10 mouse cellular contexts compared by ENCODE assay signal in genomic region chr15:99096061-99096793, GRCm38 (mm10). TPM values are rescaled to one million over a fixed set of nuclear protein-coding genes. Genes with fewer than 3 reads are reported as not detected.
DNase-seq lines count a peak whose midpoint lies in the region; ATAC-seq and TF ChIP-seq lines count a peak whose summit lies in the region.
"Had no signal": no experiment of that assay in that cellular context is flagged by ENCODE, and none has a peak within 500 bp of the region (broad histone marks: within the 10 kb centered on the region; RNA-seq: fewer than 3 reads in every experiment).

No protein-coding gene starts in this region.

- intact Hi-C loops in left cerebral cortex, adult 2 months (cut with DNase I), result loop anchor here (5.0 kb wide), 1 partner anchor 44 kb away; no protein-coding TSS in a partner anchor

- H3K9me3 ChIP-seq in heart, embryonic 14.5 days (ENCODE audit: control insufficient read depth, low read length), result no peaks in the 10 kb centered on the region
- H3K9me3 ChIP-seq in embryonic facial prominence, embryonic 10.5 days, result no peaks in the 10 kb centered on the region
- no peaks in the 10 kb centered on the region for H3K9me3 ChIP-seq in hindbrain, embryonic 15.5 days
- H3K9me3 ChIP-seq in liver, postnatal 0 days (ENCODE audit: low read length), result no peaks in the 10 kb centered on the region

- peaks cover 13 to 37% of the 10 kb centered on the region in 2 experiments for H3K4me1 ChIP-seq in heart, embryonic 14.5 days (ENCODE audit: control insufficient read depth in 2 of 2, insufficient read depth in 2 of 2, low read length in 2 of 2)
- H3K4me1 ChIP-seq in embryonic facial prominence, embryonic 10.5 days, result peaks cover 70% of the 10 kb centered on the region
- H3K4me1 ChIP-seq in hindbrain, embryonic 15.5 days (replicated peaks), result peaks cover 54% of the 10 kb centered on the region
- H3K4me1 ChIP-seq in liver, postnatal 0 days (ENCODE audit: insufficient read depth), result peaks cover 28% of the 10 kb centered on the region

- peak overlapping the region; percentile 55; the same call in 1 of the 2 replicates for H3K9ac ChIP-seq in heart, embryonic 14.5 days (ENCODE audit: low read length)
- peak overlapping the region; percentile 25; the same call in 1 of the 2 replicates for H3K9ac ChIP-seq in hindbrain, embryonic 15.5 days
- H3K9ac ChIP-seq in liver, postnatal 0 days (replicated peaks), result no peak overlapping the region; the same call in 1 of the 2 replicates

- no peak for TF ChIP-seq EP300 in liver, postnatal 0 days (IDR thresholded peaks at IDR 0.05; ENCODE audit: low read depth)

- no peaks in the 10 kb centered on the region for H3K36me3 ChIP-seq in heart, embryonic 14.5 days (ENCODE audit: control insufficient read depth, insufficient read depth, low read length)
- no peaks in the 10 kb centered on the region for H3K36me3 ChIP-seq in embryonic facial prominence, embryonic 10.5 days (replicated peaks)
- H3K36me3 ChIP-seq in hindbrain, embryonic 15.5 days, result no peaks in the 10 kb centered on the region
- no peaks in the 10 kb centered on the region for H3K36me3 ChIP-seq in liver, postnatal 0 days (replicated peaks; ENCODE audit: insufficient read depth, low read length)

- no peak for DNase-seq in heart, adult 18-20 months
- no peak for DNase-seq in embryonic facial prominence, embryonic 10.5 days (ENCODE audit: low spot score)
- DNase-seq in liver, postnatal 0 days, result no peak
- no peak for DNase-seq in left cerebral cortex, adult 2 months (ENCODE audit: extremely low spot score in 1 of 2, low spot score in 2 of 2)
- no peak for DNase-seq in thymus, postnatal 4 days
- no peak for DNase-seq in cerebellum, adult 9-11 months
- DNase-seq: lung, postnatal 36 days had no signal

- TF ChIP-seq CTCF in liver, postnatal 0 days (IDR thresholded peaks at IDR 0.05; ENCODE audit: low read depth), result no peak
- TF ChIP-seq CTCF in left cerebral cortex, adult 2 months (IDR thresholded peaks at IDR 0.05), result no peak

- no peak for ATAC-seq in heart, embryonic 14.5 days (ENCODE audit: insufficient number of reproducible peaks, insufficient read depth, low FRiP score, low read depth)
- ATAC-seq in hindbrain, embryonic 15.5 days (ENCODE audit: low FRiP score, low read depth), result no peak
- no peak for ATAC-seq in liver, postnatal 0 days

- WGBS in heart, embryonic 14.5 days, result 6% methylated on average over 24 of the region's 24 CpGs
- WGBS in embryonic facial prominence, embryonic 10.5 days, result 1% methylated on average over 24 of the region's 24 CpGs
- WGBS in hindbrain, embryonic 15.5 days, result 6% methylated on average over 24 of the region's 24 CpGs
- WGBS in liver, postnatal 0 days (ENCODE audit: insufficient replicate concordance), result 8% methylated on average over 24 of the region's 24 CpGs

- peak overlapping the region; percentile 33 to 46 for H3K4me3 ChIP-seq in heart, embryonic 14.5 days (ENCODE audit: control insufficient read depth in 1 of 2, insufficient read depth in 1 of 2, low read depth in 1 of 2, low read length in 2 of 2)
- H3K4me3 ChIP-seq in embryonic facial prominence, embryonic 10.5 days, result peak overlapping the region; percentile 57
- peak overlapping the region; percentile 38 for H3K4me3 ChIP-seq in hindbrain, embryonic 15.5 days
- peak overlapping the region; percentile 49 for H3K4me3 ChIP-seq in liver, postnatal 0 days (ENCODE audit: low read depth, low read length)
- H3K4me3 ChIP-seq in left cerebral cortex, adult 2 months, result no peak overlapping the region; the same call in 1 of the 2 replicates

- H3K4me2 ChIP-seq in heart, embryonic 14.5 days (ENCODE audit: low read length), result peak overlapping the region; percentile 82
- peak overlapping the region; percentile 76 for H3K4me2 ChIP-seq in hindbrain, embryonic 15.5 days
- peak overlapping the region; percentile 72 for H3K4me2 ChIP-seq in liver, postnatal 0 days (ENCODE audit: low read depth, low read length)

- H3K27me3 ChIP-seq in heart, embryonic 14.5 days (ENCODE audit: control insufficient read depth, insufficient read depth, low read length), result peaks cover 75% of the 10 kb centered on the region
- H3K27me3 ChIP-seq in embryonic facial prominence, embryonic 10.5 days (replicated peaks; ENCODE audit: low read depth, poor library complexity, severe bottlenecking), result peaks cover 98% of the 10 kb centered on the region
- peaks cover 54% of the 10 kb centered on the region for H3K27me3 ChIP-seq in hindbrain, embryonic 15.5 days
- peaks cover 82% of the 10 kb centered on the region for H3K27me3 ChIP-seq in liver, postnatal 0 days (ENCODE audit: insufficient read depth, low read length)

- H3K27ac ChIP-seq in heart, embryonic 14.5 days (replicated peaks in 1 of 2; ENCODE audit: control insufficient read depth in 1 of 2, insufficient read depth in 1 of 2, low read depth in 2 of 2, low read length in 2 of 2), result no peak overlapping the region
- peak overlapping the region; percentile 63 for H3K27ac ChIP-seq in embryonic facial prominence, embryonic 10.5 days (replicated peaks)
- H3K27ac ChIP-seq in hindbrain, embryonic 15.5 days (replicated peaks), result no peak overlapping the region
- H3K27ac ChIP-seq in liver, postnatal 0 days (ENCODE audit: low read depth), result no peak overlapping the region
- H3K27ac ChIP-seq in left cerebral cortex, adult 2 months, result no peak overlapping the region

RNA-seq across cellular contexts. Expression of gene Dnajc22, which starts 3.3 kb away (rescaled TPM):
- 0.93 and 1.3 TPM in 2 replicates for polyA plus RNA-seq in heart, embryonic 14.5 days (2014; fragmentation: Nextera tagmentation; extraction: Ambion mirVana)
- 1 to 10 TPM in 1 of 2 experiments, under 1 TPM in 1; 0.37 to 1.2 TPM for total RNA-seq in heart, adult 18-20 months (2021)
- polyA plus RNA-seq in embryonic facial prominence, embryonic 10.5 days (2016; fragmentation: Nextera tagmentation; extraction: Ambion mirVana), result 1.1 and 1.6 TPM in 2 replicates
- 1.1 and 1.3 TPM in 2 replicates for polyA plus RNA-seq in hindbrain, embryonic 15.5 days (2015; fragmentation: Nextera tagmentation; extraction: Ambion mirVana)
- polyA plus RNA-seq in liver, postnatal 0 days (2015; fragmentation: Nextera tagmentation; extraction: Ambion mirVana), result 28.2 and 29.6 TPM in 2 replicates
- total RNA-seq in left cerebral cortex, adult 2 months (2021), result under 1 TPM in 1 of 2 experiments, not detected in 1; 0.21 TPM

RNA-seq across cellular contexts. Expression of gene C1ql4, which starts 8.6 kb away (rescaled TPM):
- polyA plus RNA-seq in heart, embryonic 14.5 days (2014; fragmentation: Nextera tagmentation; extraction: Ambion mirVana), result 0.27 and 0.41 TPM in 2 replicates
- not detected for total RNA-seq in heart, adult 18-20 months (2021)
- 0.36 and 0.52 TPM in 2 replicates for polyA plus RNA-seq in embryonic facial prominence, embryonic 10.5 days (2016; fragmentation: Nextera tagmentation; extraction: Ambion mirVana)
- polyA plus RNA-seq in hindbrain, embryonic 15.5 days (2015; fragmentation: Nextera tagmentation; extraction: Ambion mirVana), result 6.4 and 7.8 TPM in 2 replicates
- 0.12 TPM in 1 of 2 replicates, not detected in the other for polyA plus RNA-seq in liver, postnatal 0 days (2015; fragmentation: Nextera tagmentation; extraction: Ambion mirVana)
- total RNA-seq in left cerebral cortex, adult 2 months (2021), result not detected
- polyA plus RNA-seq: spleen, adult 2 months had no signal

RNA-seq across cellular contexts. Expression of gene Troap, which starts 21.9 kb away (rescaled TPM):
- 14.8 and 16.5 TPM in 2 replicates for polyA plus RNA-seq in heart, embryonic 14.5 days (2014; fragmentation: Nextera tagmentation; extraction: Ambion mirVana)
- total RNA-seq in heart, adult 18-20 months (2021), result under 1 TPM in 1 of 2 experiments, not detected in 1; 0.28 TPM
- 49.8 and 53.1 TPM in 2 replicates for polyA plus RNA-seq in embryonic facial prominence, embryonic 10.5 days (2016; fragmentation: Nextera tagmentation; extraction: Ambion mirVana)
- 8.5 and 10.1 TPM in 2 replicates for polyA plus RNA-seq in hindbrain, embryonic 15.5 days (2015; fragmentation: Nextera tagmentation; extraction: Ambion mirVana)
- 5.6 and 6.7 TPM in 2 replicates for polyA plus RNA-seq in liver, postnatal 0 days (2015; fragmentation: Nextera tagmentation; extraction: Ambion mirVana)
- under 1 TPM in 1 of 2 experiments, not detected in 1; 0.72 TPM for total RNA-seq in left cerebral cortex, adult 2 months (2021)

RNA-seq across cellular contexts. Expression of gene Spats2, which starts 29.5 kb away (rescaled TPM):
- polyA plus RNA-seq in heart, embryonic 14.5 days (2014; fragmentation: Nextera tagmentation; extraction: Ambion mirVana), result 34.8 and 35.9 TPM in 2 replicates
- 1 to 10 TPM; 7.1 to 7.7 TPM for total RNA-seq in heart, adult 18-20 months (2021)
- 60.1 and 62.1 TPM in 2 replicates for polyA plus RNA-seq in embryonic facial prominence, embryonic 10.5 days (2016; fragmentation: Nextera tagmentation; extraction: Ambion mirVana)
- polyA plus RNA-seq in hindbrain, embryonic 15.5 days (2015; fragmentation: Nextera tagmentation; extraction: Ambion mirVana), result 32.3 and 34.9 TPM in 2 replicates
- polyA plus RNA-seq in liver, postnatal 0 days (2015; fragmentation: Nextera tagmentation; extraction: Ambion mirVana), result 4.0 and 4.7 TPM in 2 replicates
- 10 to 100 TPM; 34.8 to 35.6 TPM for total RNA-seq in left cerebral cortex, adult 2 months (2021)

RNA-seq across cellular contexts. Expression of gene Prph, which starts 41.3 kb away (rescaled TPM):
- polyA plus RNA-seq in heart, embryonic 14.5 days (2014; fragmentation: Nextera tagmentation; extraction: Ambion mirVana), result 0.36 and 3.2 TPM in 2 replicates
- under 1 TPM in 1 of 2 experiments, not detected in 1; 0.15 TPM for total RNA-seq in heart, adult 18-20 months (2021)
- 3.7 and 6.3 TPM in 2 replicates for polyA plus RNA-seq in embryonic facial prominence, embryonic 10.5 days (2016; fragmentation: Nextera tagmentation; extraction: Ambion mirVana)
- 57.5 and 89.3 TPM in 2 replicates for polyA plus RNA-seq in hindbrain, embryonic 15.5 days (2015; fragmentation: Nextera tagmentation; extraction: Ambion mirVana)
- polyA plus RNA-seq in liver, postnatal 0 days (2015; fragmentation: Nextera tagmentation; extraction: Ambion mirVana), result 0.53 and 0.85 TPM in 2 replicates
- under 1 TPM; 0.91 to 0.97 TPM for total RNA-seq in left cerebral cortex, adult 2 months (2021)

Comparison
In these comparisons a context has a peak if more than half of its experiments do, and no peak if none do; other contexts are left out.
1. RNA of gene Dnajc22, which starts 3.3 kb away (polyA plus RNA-seq): 28.2 to 29.6 TPM in liver, postnatal 0 days; 1.1 to 1.3 TPM in hindbrain, embryonic 15.5 days, 0.93 to 1.3 TPM in heart, embryonic 14.5 days and 1.1 to 1.6 TPM in embryonic facial prominence, embryonic 10.5 days; every median in the first group is over 10 times any median in the second.
2. Peak in every context shown above with its lines, with median percentiles within 50 percentile points of each other: H3K4me2 ChIP-seq.